Mouse (Mus musculus) kidney, embryonic 15.5 days (tissue): ENCODE data around the gene Extl1. TPM values are rescaled to one million over a fixed set of nuclear protein-coding genes. Genes with fewer than 3 reads are reported as not detected.
A peak's percentile ranks its signal among the peaks of the same experiment; 100 is the strongest.
"Not testable (repeated sequence)": the region's sequence is repeated elsewhere in the genome, so short reads cannot be mapped to it uniquely, and the experiment has no call there.

Source experiments
- ATAC-seq: fragments of 200-750 bp; cut with Nextera tagmentation; replicated peaks from 2 replicates; pipeline ENCODE4 v1.8.0; 2017; ENCODE audit warnings: moderate TSS enrichment; ENCODE audit not compliant: low FRiP score
- H3K27ac ChIP-seq: fragments of 300-500 bp; sonication (generic); 2 replicates; pipeline ENCODE4 v1.5.1; 2015; ENCODE audit warnings: mild to moderate bottlenecking, inconsistent platforms
- H3K27me3 ChIP-seq: fragments of 300-500 bp; sonication (generic); 2 replicates; pipeline ENCODE4 v1.6.1; 2015; ENCODE audit warnings: inconsistent platforms
- H3K36me3 ChIP-seq: fragments of 300-500 bp; sonication (generic); 2 replicates; pipeline ENCODE4 v1.6.1; 2015; ENCODE audit warnings: inconsistent platforms
- H3K4me1 ChIP-seq: fragments of 300-500 bp; sonication (generic); 2 replicates; pipeline ENCODE4 v1.6.1; 2015; ENCODE audit warnings: inconsistent platforms
- H3K4me2 ChIP-seq: fragments of 300-500 bp; sonication (generic); 2 replicates; pipeline ENCODE4 v1.6.1; 2015; ENCODE audit warnings: moderate library complexity, mild to moderate bottlenecking, inconsistent platforms
- H3K4me3 ChIP-seq: fragments of 300-500 bp; sonication (generic); replicated peaks from 2 replicates; pipeline ENCODE4 v1.5.1; 2015; ENCODE audit warnings: mild to moderate bottlenecking, inconsistent platforms
- H3K9ac ChIP-seq: fragments of 300-500 bp; sonication (generic); 2 replicates; pipeline ENCODE4 v1.6.1; 2015; ENCODE audit warnings: mild to moderate bottlenecking, inconsistent platforms
- H3K9me3 ChIP-seq: fragments of 300-500 bp; sonication (generic); replicated peaks from 2 replicates; pipeline ENCODE4 v1.6.1; 2016; ENCODE audit warnings: inconsistent platforms
- WGBS: fragments of 180-500 bp; shearing (Covaris S2); methylation state at CpG from one replicate; pipeline ENCODE4 v1.1.7; 2015; ENCODE audit warnings: mixed read lengths; 5-methylcytosine and 5-hydroxymethylcytosine counted together
- polyA plus RNA-seq: library from polyadenylated mRNA; unstranded; fragments of >200 nt; fragmentation: Nextera tagmentation; extraction: Ambion mirVana; gene quantifications from 2 replicates; pipeline ENCODE4 v1.2.1, GENCODE M21; 2015

The Extl1 gene
- polyA plus RNA-seq = 0.33 and 0.53 TPM in 2 replicates

GRCm38 (mm10) chr4:134383750-134384149 lies at the start of gene Extl1:
Gene Extl1 (minus strand): TSS chr4:134383850.
- not testable (repeated sequence) for H3K27me3 ChIP-seq, H3K27ac ChIP-seq, H3K9ac ChIP-seq, ATAC-seq, H3K4me3 ChIP-seq, H3K9me3 ChIP-seq, H3K36me3 ChIP-seq, H3K4me1 ChIP-seq, H3K4me2 ChIP-seq
- WGBS = 100% methylated on average over 2 of the region's 6 CpGs

DNA sequence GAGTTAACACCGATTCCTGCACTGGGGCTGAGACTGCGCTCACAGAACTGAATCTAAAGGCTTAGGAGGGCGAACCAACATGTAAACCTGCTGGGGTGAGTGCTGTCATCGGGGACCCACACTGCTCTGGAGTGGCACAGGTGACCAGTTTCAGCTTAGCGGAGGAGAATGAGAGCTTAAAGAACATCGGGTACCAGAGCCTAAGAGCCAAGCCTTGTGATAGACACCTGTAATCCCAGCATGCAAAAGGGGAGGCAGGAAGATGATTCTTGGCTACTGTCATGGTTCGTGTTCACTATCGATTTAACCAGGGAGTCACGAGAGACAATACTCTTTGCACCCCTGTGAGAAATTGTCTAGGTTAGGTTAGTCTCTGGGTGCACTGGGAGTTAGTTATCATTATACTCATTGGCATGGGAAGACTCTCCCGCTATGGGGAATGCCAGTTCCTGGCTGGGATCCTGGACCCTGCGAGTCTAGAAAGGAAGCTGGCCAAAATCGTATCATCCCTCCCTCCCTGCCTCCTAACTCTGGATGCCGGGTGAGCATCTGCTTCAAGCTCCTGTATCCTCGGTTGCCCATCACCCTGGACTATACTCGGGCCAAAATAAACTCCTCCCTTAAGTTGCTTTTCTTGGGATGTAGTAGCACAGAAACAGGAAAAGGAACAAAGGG lies 49.2 kb upstream of the Extl1 start:
- Histone ChIP-seq H3K4me1 (peaks cover 11% of the 10 kb centered on the region), H3K27ac (no peak overlapping the region), H3K4me3 (no peak overlapping the region), H3K27me3 (no peaks in the 10 kb centered on the region), H3K36me3 (no peaks in the 10 kb centered on the region), H3K9me3 (no peaks in the 10 kb centered on the region), H3K4me2 (no peak overlapping the region), H3K9ac (no peak overlapping the region)
- WGBS = 82% methylated on average over 15 of the region's 15 CpGs
- ATAC-seq = no peak

- H3K9ac ChIP-seq = no peak overlapping the region
- H3K4me3 ChIP-seq = no peak overlapping the region
- H3K27me3 ChIP-seq = no peaks in the 10 kb centered on the region
- 19% methylated on average over 23 of the region's 23 CpGs for WGBS
- H3K4me1 ChIP-seq = peaks cover 11% of the 10 kb centered on the region
- no peak for ATAC-seq
- H3K36me3 ChIP-seq = peaks cover 17% of the 10 kb centered on the region; the same call in 1 of the 2 replicates
- peak overlapping the region; percentile 38; the same call in 1 of the 2 replicates for H3K27ac ChIP-seq
- no peaks in the 10 kb centered on the region for H3K9me3 ChIP-seq
- H3K4me2 ChIP-seq = peak overlapping the region; percentile 34
These were observed 46.8 kb upstream of the Extl1 start for GRCm38 (mm10) chr4:134430381-134431004.

- H3K9ac ChIP-seq = no peak overlapping the region
- no peak overlapping the region for H3K27ac ChIP-seq
- no peaks in the 10 kb centered on the region for H3K9me3 ChIP-seq
- peaks cover 2% of the 10 kb centered on the region; the same call in 1 of the 2 replicates for H3K4me1 ChIP-seq
- no peak for ATAC-seq
- 66% methylated on average over 7 of the region's 7 CpGs for WGBS
- no peaks in the 10 kb centered on the region for H3K27me3 ChIP-seq
- H3K4me3 ChIP-seq = no peak overlapping the region
- no peak overlapping the region for H3K4me2 ChIP-seq
- H3K36me3 ChIP-seq = peaks cover 51% of the 10 kb centered on the region; the same call in 1 of the 2 replicates
These were observed 41.4 kb upstream of the Extl1 start for GRCm38 (mm10) chr4:134425088-134425487.

DNA sequence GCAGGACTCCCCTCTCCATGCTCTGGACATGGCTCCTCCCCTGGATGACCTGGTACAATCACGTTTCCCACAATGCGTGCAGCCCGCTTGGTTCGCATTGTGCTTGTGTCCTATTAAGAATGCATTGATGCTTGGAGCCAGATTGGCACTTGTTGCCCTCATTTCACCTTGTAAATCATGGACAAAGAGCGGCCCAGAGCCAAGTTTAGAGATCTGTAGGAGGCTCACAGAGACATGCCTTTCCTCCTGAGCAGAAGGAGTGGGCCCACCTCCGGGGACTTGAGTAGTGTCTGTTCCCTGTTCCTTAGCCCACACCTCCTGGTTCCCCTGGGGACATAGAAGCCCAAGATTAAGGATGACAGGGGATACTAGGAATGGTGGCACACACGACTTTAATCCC lies 40.3 kb upstream of the Extl1 start:
- no peak overlapping the region for H3K9ac ChIP-seq
- no peak for ATAC-seq
- H3K27me3 ChIP-seq = no peaks in the 10 kb centered on the region
- H3K9me3 ChIP-seq = no peaks in the 10 kb centered on the region
- no peak overlapping the region for H3K27ac ChIP-seq
- H3K4me2 ChIP-seq = no peak overlapping the region
- WGBS = 89% methylated on average over 7 of the region's 7 CpGs
- H3K36me3 ChIP-seq = peaks cover 51% of the 10 kb centered on the region; the same call in 1 of the 2 replicates
- H3K4me3 ChIP-seq = no peak overlapping the region
- H3K4me1 ChIP-seq = no peaks in the 10 kb centered on the region

- no peaks in the 10 kb centered on the region for H3K27me3 ChIP-seq
- H3K9me3 ChIP-seq = no peaks in the 10 kb centered on the region
- no peak overlapping the region for H3K27ac ChIP-seq
- H3K36me3 ChIP-seq = peaks cover 59% of the 10 kb centered on the region; the same call in 1 of the 2 replicates
- no peak for ATAC-seq
- no peak overlapping the region for H3K9ac ChIP-seq
- no peak overlapping the region for H3K4me2 ChIP-seq
- no peak overlapping the region for H3K4me3 ChIP-seq
- WGBS = 62% methylated on average over 11 of the region's 11 CpGs
- H3K4me1 ChIP-seq = no peaks in the 10 kb centered on the region
These were observed 38.3 kb upstream of the Extl1 start for GRCm38 (mm10) chr4:134421971-134422370.

DNA sequence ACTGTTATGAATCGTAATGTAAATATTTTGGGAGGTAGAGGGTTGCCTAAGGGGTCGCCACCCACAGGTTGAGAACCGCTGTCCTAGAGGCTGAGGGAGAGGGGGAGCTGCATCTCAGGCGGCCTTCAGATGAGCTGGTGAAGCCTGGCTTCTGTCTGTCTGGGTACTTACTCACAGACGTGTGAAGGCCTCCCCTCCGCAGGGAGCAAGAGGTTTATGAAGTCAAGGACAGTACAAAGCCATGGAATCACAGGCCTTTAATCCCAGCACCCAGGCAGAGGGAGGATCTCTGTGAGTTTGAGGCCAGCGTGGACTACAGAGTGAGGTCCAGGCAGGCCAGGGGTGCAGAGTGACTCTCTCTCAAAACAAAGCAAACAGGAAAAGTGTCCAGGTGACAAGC lies 33.5 kb upstream of the Extl1 start:
- H3K4me3 ChIP-seq = no peak overlapping the region
- H3K27ac ChIP-seq = no peak overlapping the region
- H3K36me3 ChIP-seq = peaks cover 49% of the 10 kb centered on the region
- H3K4me2 ChIP-seq = no peak overlapping the region
- no peaks in the 10 kb centered on the region for H3K9me3 ChIP-seq
- ATAC-seq = no peak
- H3K4me1 ChIP-seq = no peaks in the 10 kb centered on the region
- no peak overlapping the region for H3K9ac ChIP-seq
- H3K27me3 ChIP-seq = no peaks in the 10 kb centered on the region
- WGBS = 56% methylated on average over 7 of the region's 7 CpGs

- H3K36me3 ChIP-seq = peaks cover 50% of the 10 kb centered on the region
- H3K27ac ChIP-seq = no peak overlapping the region
- H3K4me2 ChIP-seq = no peak overlapping the region
- H3K9ac ChIP-seq = no peak overlapping the region
- H3K4me3 ChIP-seq = no peak overlapping the region
- 76% methylated on average over 15 of the region's 15 CpGs for WGBS
- no peaks in the 10 kb centered on the region for H3K4me1 ChIP-seq
- H3K9me3 ChIP-seq = no peaks in the 10 kb centered on the region
- no peak for ATAC-seq
- no peaks in the 10 kb centered on the region for H3K27me3 ChIP-seq
These were observed 33.0 kb upstream of the Extl1 start for GRCm38 (mm10) chr4:134416602-134417001.

- H3K27me3 ChIP-seq = no peaks in the 10 kb centered on the region
- H3K4me1 ChIP-seq = no peaks in the 10 kb centered on the region
- WGBS = 75% methylated on average over 17 of the region's 17 CpGs
- peaks cover 49% of the 10 kb centered on the region for H3K36me3 ChIP-seq
- H3K4me2 ChIP-seq = no peak overlapping the region
- no peaks in the 10 kb centered on the region for H3K9me3 ChIP-seq
- H3K9ac ChIP-seq = no peak overlapping the region
- no peak overlapping the region for H3K4me3 ChIP-seq
- H3K27ac ChIP-seq = no peak overlapping the region
- ATAC-seq = no peak
These were observed 32.5 kb upstream of the Extl1 start for GRCm38 (mm10) chr4:134416177-134416576.

- no peak for ATAC-seq
- no peak overlapping the region for H3K9ac ChIP-seq
- peaks cover 26% of the 10 kb centered on the region for H3K36me3 ChIP-seq
- H3K27me3 ChIP-seq = no peaks in the 10 kb centered on the region
- 0 out of 2 replicates have a peak, but pooled peaks cover 3% of the 10 kb centered on the region for H3K9me3 ChIP-seq
- H3K4me2 ChIP-seq = no peak overlapping the region
- no peak overlapping the region for H3K27ac ChIP-seq
- no peaks in the 10 kb centered on the region for H3K4me1 ChIP-seq
- no peak overlapping the region for H3K4me3 ChIP-seq
- WGBS = 72% methylated on average over 5 of the region's 5 CpGs
These were observed 25.6 kb upstream of the Extl1 start for GRCm38 (mm10) chr4:134409286-134409685.

DNA sequence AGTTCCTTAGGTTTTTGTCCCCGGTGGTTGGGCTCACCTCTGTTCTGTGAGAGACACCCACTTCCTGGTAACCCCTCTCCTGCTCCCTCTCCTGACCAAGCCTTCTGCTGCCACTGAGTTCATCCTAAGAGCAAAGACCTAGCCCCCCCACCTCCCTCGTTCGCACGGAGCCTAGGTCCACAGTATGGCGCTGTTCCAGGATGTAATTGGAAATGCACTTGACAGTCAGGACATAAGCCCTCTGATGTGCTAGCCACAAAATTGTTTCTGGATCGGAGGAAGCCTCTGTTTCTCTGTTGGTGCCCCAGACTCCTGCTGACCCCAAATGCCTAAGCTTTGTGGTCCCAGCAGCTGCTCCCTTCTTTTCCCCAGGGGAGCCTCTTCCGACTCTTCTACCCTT lies 20.1 kb upstream of the Extl1 start:
- Histone ChIP-seq H3K36me3 (peaks cover 4% of the 10 kb centered on the region), H3K4me1 (peaks cover 30% of the 10 kb centered on the region), H3K4me2 (no peak overlapping the region), H3K9ac (no peak overlapping the region), H3K9me3 (no peaks in the 10 kb centered on the region), H3K4me3 (no peak overlapping the region), H3K27me3 (no peaks in the 10 kb centered on the region), H3K27ac (no peak overlapping the region)
- no peak for ATAC-seq
- WGBS = 63% methylated on average over 7 of the region's 7 CpGs

GRCm38 (mm10) chr4:134402571-134403262 lies 19.1 kb upstream of the Extl1 start:
- WGBS = 56% methylated on average over 16 of the region's 16 CpGs
- Histone ChIP-seq H3K27ac (no peak overlapping the region), H3K4me3 (no peak overlapping the region), H3K9me3 (no peaks in the 10 kb centered on the region), H3K4me1 (peaks cover 32% of the 10 kb centered on the region), H3K36me3 (peaks cover 4% of the 10 kb centered on the region), H3K9ac (no peak overlapping the region), H3K4me2 (no peak overlapping the region), H3K27me3 (no peaks in the 10 kb centered on the region)
- no peak for ATAC-seq
